Mouse (Mus musculus) E14TG2a.4 (cell line): ENCODE measurements around the gene Olfr463.

Experiments
- CTCF ChIP-seq: conservative IDR thresholded peaks from 2 replicates; pipeline ENCODE4 v1.5.1; 2014; ENCODE audit warnings: low read length
- POU5F1 ChIP-seq: IDR thresholded peaks from 2 replicates; pipeline ENCODE4 v1.6.1; 2014; ENCODE audit warnings: low read length, borderline replicate concordance

GRCm38 (mm10) chr11:87871766-87872165 lies 25.4 kb downstream of the Olfr463 start:
- TF ChIP-seq CTCF (no peak), POU5F1 (no peak)
